Mouse (Mus musculus): Measurements from ENCODE around the gene Padi1. TPM values are rescaled to one million over a fixed set of nuclear protein-coding genes. Genes with fewer than 3 reads are reported as not detected.

Padi1 gene
- total RNA-seq, 2 experiments from 2014 or later = not detected

- no peak for DNase-seq (ENCODE audit: low spot score in 2 of 2)
These were observed 57.3 kb downstream of the Padi1 start for GRCm38 (mm10) chr4:140788264-140788663.

GRCm38 (mm10) chr4:140787414-140787813, 58.2 kb downstream of the Padi1 start:
- DNase-seq (ENCODE audit: low spot score in 2 of 2) = no peak

GRCm38 (mm10) chr4:140785217-140785616, 60.4 kb downstream of the Padi1 start:
- DNase-seq (ENCODE audit: low spot score in 2 of 2) = no peak

GRCm38 (mm10) chr4:140784292-140784945, 61.2 kb downstream of the Padi1 start:
- no peak for DNase-seq (ENCODE audit: low spot score in 2 of 2)

- DNase-seq (ENCODE audit: low spot score in 2 of 2) = no peak
These were observed 62.8 kb downstream of the Padi1 start for GRCm38 (mm10) chr4:140782821-140783220.

- DNase-seq (ENCODE audit: low spot score in 2 of 2) = no peak
These were observed 65.1 kb downstream of the Padi1 start for GRCm38 (mm10) chr4:140780507-140780906.

GRCm38 (mm10) chr4:140779803-140780397, 65.7 kb downstream of the Padi1 start:
- DNase-seq (ENCODE audit: low spot score in 2 of 2) = no peak

- DNase-seq (ENCODE audit: low spot score in 2 of 2) = no peak
These were observed 69.0 kb downstream of the Padi1 start for GRCm38 (mm10) chr4:140776623-140777022.

- no peak for DNase-seq (ENCODE audit: low spot score in 2 of 2)
These were observed 69.7 kb downstream of the Padi1 start for GRCm38 (mm10) chr4:140775876-140776275.

- no peak for DNase-seq (ENCODE audit: low spot score in 2 of 2)
These were observed 70.7 kb downstream of the Padi1 start for GRCm38 (mm10) chr4:140774893-140775292.

GRCm38 (mm10) chr4:140774025-140774800, 71.4 kb downstream of the Padi1 start, which contains the start of gene Padi4:
Padi4 (minus strand) TSS chr4:140774236.
- DNase-seq (ENCODE audit: low spot score in 2 of 2) = no peak

GRCm38 (mm10) chr4:140771091-140771490, 74.5 kb downstream of the Padi1 start:
- no peak for DNase-seq (ENCODE audit: low spot score in 2 of 2)

- no peak for DNase-seq (ENCODE audit: low spot score in 2 of 2)
These were observed 75.1 kb downstream of the Padi1 start for GRCm38 (mm10) chr4:140770433-140770832.

GRCm38 (mm10) chr4:140768973-140769372, 76.6 kb downstream of the Padi1 start:
- DNase-seq (ENCODE audit: low spot score in 2 of 2) = no peak

- no peak for DNase-seq (ENCODE audit: low spot score in 2 of 2)
These were observed 79.6 kb downstream of the Padi1 start for GRCm38 (mm10) chr4:140765936-140766335.

GRCm38 (mm10) chr4:140763158-140763557, 82.4 kb downstream of the Padi1 start:
- no peak for DNase-seq (ENCODE audit: low spot score in 2 of 2)

Other genes starting within 250 kb of the Padi1 start
- gene Arhgef10l, start 179.8 kb downstream of the Padi1 start, total RNA-seq (2021) = 10 to 100 TPM; 48.8 to 50.8 TPM
- 10 to 100 TPM; 74.9 to 75.4 TPM for gene Rcc2, start 145.2 kb downstream of the Padi1 start, total RNA-seq (2021)
- under 1 TPM in 1 of 2 experiments, not detected in 1; 0.17 TPM for gene Padi6, start 103.1 kb downstream of the Padi1 start, total RNA-seq (2021)
- not detected for gene Padi4, start 71.5 kb downstream of the Padi1 start, total RNA-seq (2021)
- gene Padi3, start 35.1 kb downstream of the Padi1 start, total RNA-seq (2021) = not detected
- 10 to 100 TPM; 12.0 to 16.8 TPM for gene Padi2, start 60.6 kb upstream of the Padi1 start, total RNA-seq (2021)
- 100 to 1,000 TPM; 190 to 198 TPM for gene Sdhb, start 115.4 kb upstream of the Padi1 start, total RNA-seq (2021)
- 100 to 1,000 TPM; 206 to 215 TPM for gene Atp13a2, start 141.1 kb upstream of the Padi1 start, total RNA-seq (2021)
- gene Mfap2, start 164.6 kb upstream of the Padi1 start, total RNA-seq (2021) = 10 to 100 TPM; 11.3 to 14.1 TPM
- gene Crocc, start 214.8 kb upstream of the Padi1 start, total RNA-seq (2021) = 10 to 100 TPM; 36.3 to 41.7 TPM
- 10 to 100 TPM; 40.9 to 52.0 TPM for gene Necap2, start 232.6 kb upstream of the Padi1 start, total RNA-seq (2021)
- under 1 TPM; 0.24 to 0.37 TPM for gene Spata21, start 242.6 kb upstream of the Padi1 start, total RNA-seq (2021)